Mouse (Mus musculus) myocyte (in vitro differentiated cells): Measurements from ENCODE around the gene Cd3eap.

ENCODE experiments used
- CEBPB ChIP-seq: IDR thresholded peaks from 2 replicates; pipeline ENCODE4 v1.6.1; 2011; ENCODE audit warnings: mild to moderate bottlenecking, moderate library complexity; ENCODE audit not compliant: poor library complexity, insufficient read depth, severe bottlenecking
- POLR2A ChIP-seq: IDR thresholded peaks from one replicate; pipeline ENCODE4 v1.6.1; 2011; ENCODE audit warnings: low read depth, mild to moderate bottlenecking, control low read depth, moderate library complexity; ENCODE audit not compliant: insufficient read length
- REST ChIP-seq: IDR thresholded peaks from one replicate; pipeline ENCODE4 v1.6.1; 2011; ENCODE audit warnings: mild to moderate bottlenecking, control low read depth, moderate library complexity; ENCODE audit not compliant: insufficient read depth, insufficient read length
- SRF ChIP-seq: IDR thresholded peaks from one replicate; pipeline ENCODE4 v1.6.1; 2011; ENCODE audit warnings: low read depth; ENCODE audit not compliant: control insufficient read depth, insufficient read length
- USF1 ChIP-seq: IDR thresholded peaks from one replicate; pipeline ENCODE4 v1.6.1; 2011; ENCODE audit warnings: low read depth, mild to moderate bottlenecking, control low read depth, moderate library complexity

DNA sequence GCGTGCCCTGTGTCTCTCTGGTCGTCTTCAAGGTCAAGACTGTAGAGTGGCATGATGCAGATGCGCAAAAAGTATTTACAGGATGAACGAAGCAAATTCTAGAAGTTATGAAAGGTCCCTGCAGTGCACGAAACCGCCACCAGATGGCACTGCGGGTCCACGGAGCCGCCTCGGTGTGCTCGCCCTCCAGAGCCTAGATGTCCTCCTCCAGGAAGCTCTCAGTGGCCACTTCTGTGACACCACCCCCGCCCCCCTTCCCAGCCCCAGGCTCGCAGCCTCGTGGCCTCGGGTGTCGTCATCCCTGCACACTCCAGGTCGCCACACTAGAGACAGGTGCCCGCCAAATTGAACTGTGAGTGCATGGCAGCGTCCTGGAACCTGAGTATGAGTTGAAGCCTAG, 46.1 kb upstream of the Cd3eap start:
- TF ChIP-seq POLR2A (no peak), SRF (no peak), CEBPB (no peak), REST (no peak), USF1 (no peak)
